Mouse (Mus musculus) megakaryocyte, embryonic 14.5 days (primary cell): ENCODE measurements at regions not wholly inside any gene's neighbourhood (a gene's known extent, or its start where the extent isn't known, plus 50 kb on each side); places are given as distances from the start of the nearest gene placed in this dataset.

Source experiments
- FLI1 ChIP-seq: IDR thresholded peaks from 2 replicates; pipeline ENCODE4 v1.6.1; 2012; ENCODE audit warnings: low read length, inconsistent platforms, mixed read lengths
- GATA1 ChIP-seq: IDR thresholded peaks from 3 replicates; pipeline ENCODE4 v1.6.1; 2012; ENCODE audit warnings: mixed read lengths, low read length, inconsistent platforms, borderline replicate concordance

GRCm38 (mm10) chr4:54045258-54046029 is 219.6 kb downstream of the Tmem38b start:
- TF ChIP-seq GATA1 (no peak), FLI1 (no peak)
